Mouse (Mus musculus): ENCODE measurements around the gene Padi3. TPM values are rescaled to one million over a fixed set of nuclear protein-coding genes. Genes with fewer than 3 reads are reported as not detected.

Padi3 gene
- total RNA-seq, 1 experiment from 2014 or later: not detected

DNA sequence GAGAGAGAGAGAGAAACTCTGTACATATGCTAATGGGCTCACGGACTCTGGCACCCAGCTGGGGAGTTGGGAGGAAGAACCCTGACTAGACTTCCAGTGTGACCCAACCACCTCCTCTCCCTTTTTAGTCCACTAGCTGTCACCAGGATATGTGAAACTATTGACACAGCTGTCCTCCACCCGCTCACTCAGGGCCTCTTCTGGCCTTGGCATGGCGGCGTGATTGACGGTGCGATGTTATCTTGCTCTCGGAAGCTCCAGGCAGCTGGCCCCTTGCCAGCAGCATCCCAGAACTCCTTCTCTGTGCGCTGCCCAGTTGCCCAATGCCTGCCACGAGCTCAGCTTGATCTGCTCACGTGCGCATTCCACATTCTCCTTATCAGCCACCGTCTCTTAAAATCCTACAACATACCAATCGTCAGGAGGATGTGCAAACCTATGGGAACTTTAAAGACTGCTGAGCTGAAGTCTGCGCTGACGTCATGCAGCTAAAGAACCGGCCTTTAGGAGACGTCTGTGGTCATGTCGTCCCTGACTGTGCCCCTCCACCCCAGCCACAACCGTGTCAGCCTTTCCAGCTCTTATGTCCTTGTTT lies 30.5 kb downstream of the Padi3 start:
- peak; percentile 90 for DNase-seq

DNA sequence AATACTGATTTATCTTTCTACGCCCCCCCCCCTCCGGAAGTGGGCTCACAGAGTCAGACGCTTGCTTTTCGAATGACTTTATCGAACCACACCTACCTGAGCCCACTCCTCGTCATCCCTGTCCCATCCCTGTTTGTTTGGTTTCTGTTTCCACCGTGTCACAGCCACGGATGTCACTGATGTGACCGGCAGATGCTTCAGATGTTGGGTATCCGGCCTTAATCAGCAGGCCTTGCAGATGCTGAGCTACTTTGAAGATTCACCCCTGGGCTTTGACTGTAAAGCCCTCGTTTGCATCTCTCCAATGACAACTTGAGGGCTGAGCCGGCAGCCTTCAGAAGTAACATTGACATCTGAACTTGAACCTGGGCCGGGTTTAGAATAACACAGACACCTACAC lies 33.8 kb downstream of the Padi3 start:
- no peak for DNase-seq

DNA sequence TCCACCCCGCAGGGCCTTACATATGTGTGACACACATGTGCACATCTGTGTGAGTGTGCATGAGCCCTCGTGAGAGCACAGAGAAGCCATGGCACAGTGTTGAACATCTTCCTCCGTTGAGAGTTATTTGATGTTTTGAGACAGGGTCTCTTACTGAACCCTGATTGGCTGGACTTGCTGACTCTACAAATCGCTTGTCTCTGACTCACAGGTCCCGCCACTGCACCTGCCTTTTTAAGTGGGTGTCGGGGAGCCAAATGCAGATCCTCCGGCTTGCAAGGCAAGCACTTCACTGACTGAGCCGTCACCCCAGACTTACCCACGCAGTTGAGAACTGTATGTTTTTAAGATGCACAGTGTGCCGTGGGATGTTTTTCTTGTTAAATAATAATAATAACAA lies 34.6 kb downstream of the Padi3 start:
- no peak for DNase-seq

DNA sequence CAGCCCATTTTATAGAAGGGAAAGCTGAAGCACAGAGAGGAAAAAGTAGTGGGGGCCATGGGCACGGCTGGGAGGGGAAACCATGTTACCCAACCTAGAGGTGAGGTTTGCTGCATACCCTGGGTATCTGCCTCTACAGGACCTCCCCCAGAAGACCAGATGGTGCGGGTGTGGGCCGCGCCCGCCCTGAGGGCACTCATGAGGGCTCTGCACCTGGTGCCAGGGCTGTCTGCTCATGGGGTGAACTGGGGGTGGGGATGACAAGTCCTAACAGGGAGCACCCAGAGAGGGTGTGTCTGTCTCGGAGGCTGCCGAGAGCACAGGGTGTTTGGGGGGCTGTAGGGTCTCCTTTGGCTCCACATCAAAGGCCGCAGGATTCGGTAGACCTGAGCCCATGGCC lies 35.6 kb downstream of the Padi3 start:
- no peak for DNase-seq

DNA sequence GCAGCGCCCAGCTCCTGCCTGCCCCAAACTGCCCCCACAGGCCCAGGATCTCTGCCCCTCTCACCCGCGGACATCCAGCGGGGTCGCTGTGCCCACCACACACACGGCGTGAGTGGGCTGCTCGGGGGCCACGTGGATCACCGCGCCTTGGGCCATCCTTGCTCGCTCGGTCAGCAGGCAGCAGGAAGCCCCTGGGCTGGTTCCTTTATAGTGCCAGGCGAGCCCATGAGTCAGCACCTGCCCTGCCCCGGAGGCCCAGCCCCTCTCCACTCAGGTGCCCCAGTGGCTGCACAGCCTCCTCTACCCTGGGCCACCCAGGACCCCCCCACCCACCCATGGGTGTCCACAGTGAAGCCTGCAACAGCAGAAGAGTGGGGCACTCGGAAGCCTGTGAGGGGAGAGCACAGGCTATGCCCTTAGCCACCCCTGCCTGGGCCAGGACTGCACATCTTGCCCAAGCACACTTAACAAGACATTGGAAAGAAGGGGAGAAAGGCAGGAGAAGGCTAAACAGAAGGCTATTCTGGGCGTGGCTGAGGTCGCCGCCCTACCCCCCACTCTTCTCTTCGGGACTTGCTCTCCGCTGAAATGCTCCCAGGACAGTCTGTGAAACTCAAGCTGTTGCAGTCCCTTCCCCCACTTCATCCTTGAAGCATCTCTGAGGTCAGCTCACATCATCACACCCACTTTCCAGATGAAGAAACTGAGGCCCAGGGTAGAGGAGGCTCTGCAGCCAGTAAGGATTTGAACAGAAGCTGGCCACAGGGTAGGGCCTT lies 36.2 kb downstream of the Padi3 start, which contains the start of gene Padi4:
TSS of gene Padi4 (minus strand) at position 212 of the 776 bp plus-strand sequence.
- no peak for DNase-seq

DNA sequence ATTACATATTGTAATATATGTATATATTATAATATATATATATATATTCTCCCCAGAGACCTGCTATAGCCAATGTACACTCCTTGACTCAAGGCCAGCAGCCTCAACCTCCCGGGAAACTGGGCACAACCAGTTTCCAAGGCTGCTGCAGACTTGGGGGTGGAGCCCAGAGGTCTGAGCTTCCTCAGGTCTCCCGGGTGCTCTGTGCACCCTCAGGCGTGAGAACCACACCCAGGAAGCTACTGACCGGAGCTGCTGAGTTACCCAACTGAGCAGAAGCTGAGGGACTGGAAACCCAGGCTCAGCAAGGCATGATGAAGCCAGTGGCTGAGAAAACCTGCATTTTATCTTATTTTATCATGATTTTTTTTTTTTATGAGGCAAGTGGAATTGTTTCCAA lies 39.4 kb downstream of the Padi3 start:
- no peak for DNase-seq

DNA sequence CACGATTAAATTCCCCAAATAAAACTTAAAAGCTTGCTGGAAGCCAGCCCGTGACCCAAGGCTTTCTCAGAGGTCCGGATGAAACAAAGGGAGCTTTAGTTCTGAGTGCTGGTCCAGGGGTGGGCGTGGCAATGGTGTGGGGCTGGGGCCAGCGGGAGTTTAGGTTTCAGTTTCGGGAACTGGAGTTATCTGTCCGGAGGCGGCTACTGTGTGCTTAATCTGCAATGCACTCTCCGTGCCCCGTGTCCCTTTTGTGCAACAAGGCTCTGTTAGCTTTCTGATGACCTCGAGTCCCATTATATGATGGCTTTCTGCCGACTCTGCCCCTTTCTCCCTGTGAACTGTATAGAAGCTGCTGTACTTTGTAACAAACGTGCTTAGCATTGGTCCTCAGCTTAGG lies 40.0 kb downstream of the Padi3 start:
- peak; percentile 68 for DNase-seq

DNA sequence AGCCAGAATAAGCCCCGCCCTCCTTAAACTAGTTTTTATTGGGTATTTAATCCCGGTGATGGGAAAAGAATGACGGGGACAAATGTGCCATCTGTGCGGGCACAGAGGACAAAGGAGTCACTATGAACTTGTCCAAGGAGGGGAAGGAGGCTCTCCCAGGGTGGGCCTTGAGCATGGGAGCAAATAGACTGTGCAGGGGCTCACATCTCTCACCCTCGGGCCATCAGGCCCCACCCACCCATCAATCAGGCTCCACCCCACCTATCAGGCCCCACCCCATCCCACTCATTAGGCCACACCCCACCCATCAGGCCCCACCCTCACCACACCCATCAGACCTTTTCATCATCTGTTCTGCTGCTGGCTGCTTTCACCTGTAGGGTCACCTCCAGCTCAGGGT lies 41.5 kb downstream of the Padi3 start:
- DNase-seq: no peak

DNA sequence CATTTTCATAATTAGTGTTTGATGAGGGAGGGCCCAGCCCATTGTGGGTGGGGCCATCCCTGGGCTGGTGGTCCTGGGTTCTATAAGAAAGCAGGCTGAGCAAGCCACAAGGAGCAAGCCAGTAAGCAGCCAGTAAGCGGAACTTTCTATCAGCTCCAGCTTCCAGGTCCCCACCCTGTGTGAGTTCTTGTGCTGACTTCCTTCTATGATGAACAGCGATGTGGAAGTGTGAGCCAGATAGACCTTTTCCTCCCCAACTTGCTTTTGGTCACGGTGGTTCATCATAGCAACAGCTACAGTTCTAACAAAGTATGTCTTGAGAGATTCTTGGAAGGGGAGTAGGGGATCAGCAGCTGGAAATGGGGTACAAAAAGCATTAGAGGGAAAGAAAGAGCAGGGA lies 44.5 kb downstream of the Padi3 start:
- no peak for DNase-seq

DNA sequence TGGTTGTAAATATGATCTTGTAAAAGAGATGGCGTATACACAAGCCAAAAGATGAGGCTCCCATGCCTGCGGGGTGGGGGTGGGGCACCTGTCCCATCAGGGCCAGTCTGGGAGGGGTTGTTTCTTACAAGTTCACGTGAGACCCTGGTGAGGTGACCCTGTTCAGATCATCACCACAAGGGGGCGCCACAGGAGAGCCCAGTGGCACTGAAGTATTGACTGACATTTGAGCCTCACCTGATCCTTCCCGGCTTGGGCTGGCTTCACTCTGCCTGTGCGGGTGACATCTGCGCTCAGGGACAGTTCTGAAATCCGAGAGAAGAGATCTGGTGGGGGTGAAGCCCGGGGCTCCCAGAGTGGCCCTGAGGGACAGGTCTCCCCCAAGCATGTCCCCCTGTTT lies 47.3 kb downstream of the Padi3 start:
- peak; percentile 77 for DNase-seq

DNA sequence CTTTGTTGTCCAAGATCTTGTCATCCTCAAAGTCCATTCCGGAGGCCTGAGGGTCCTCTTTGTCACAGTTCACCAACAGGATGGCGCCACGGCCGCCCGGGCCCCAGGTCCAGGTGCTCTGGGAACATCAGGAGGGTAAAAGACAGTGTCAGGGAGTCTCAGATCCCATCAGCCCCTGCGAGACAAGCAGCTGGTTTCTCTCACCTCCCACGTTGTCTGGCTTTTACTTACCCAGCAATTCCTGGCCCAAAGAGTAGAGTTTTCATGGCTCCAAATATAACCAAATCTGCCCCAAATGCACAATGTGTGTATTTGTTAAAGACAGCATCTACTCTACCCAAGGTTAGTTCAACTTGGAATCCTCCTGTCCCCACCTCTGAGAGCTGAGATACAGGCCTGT lies 48.8 kb downstream of the Padi3 start:
- DNase-seq: no peak

DNA sequence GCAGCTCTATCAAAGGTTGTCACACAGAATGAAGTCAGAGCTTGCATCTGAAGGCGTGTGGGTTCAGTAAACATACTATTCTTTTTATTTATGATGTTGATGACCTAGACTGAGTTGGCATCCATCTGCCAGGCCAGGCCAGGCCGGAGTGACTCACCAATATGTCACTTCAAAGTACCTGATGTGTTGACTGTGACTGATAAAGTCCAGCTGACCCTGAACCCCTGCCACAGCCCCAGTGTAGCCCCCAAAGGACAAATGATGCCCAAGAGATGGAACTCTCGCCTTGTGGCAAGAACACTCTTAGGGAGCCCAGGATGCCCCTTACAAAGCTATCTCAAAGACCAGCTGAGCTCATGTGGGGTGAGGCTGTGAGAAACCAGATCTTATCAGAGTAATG lies 54.6 kb downstream of the Padi3 start:
- DNase-seq: peak; percentile 59

DNA sequence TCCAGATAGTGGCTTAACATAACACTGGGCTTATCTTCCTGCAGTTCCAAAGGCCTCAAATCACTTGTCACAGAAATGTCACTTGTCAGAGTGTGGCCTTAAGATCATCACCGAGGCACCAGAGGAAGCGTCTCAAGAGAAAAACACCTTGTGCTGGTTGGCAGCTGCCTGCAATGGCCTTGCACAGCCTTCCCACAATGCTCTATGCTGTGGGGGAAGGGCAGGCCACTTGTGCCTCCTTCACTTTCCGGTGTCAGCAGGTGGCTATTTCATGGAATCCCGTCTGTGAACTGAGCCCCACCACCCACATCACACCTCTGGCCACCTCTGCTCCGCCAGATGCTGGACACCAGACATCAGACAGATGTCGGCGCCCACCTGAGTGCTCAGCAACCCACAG lies 57.1 kb downstream of the Padi3 start:
- DNase-seq: peak; percentile 42

DNA sequence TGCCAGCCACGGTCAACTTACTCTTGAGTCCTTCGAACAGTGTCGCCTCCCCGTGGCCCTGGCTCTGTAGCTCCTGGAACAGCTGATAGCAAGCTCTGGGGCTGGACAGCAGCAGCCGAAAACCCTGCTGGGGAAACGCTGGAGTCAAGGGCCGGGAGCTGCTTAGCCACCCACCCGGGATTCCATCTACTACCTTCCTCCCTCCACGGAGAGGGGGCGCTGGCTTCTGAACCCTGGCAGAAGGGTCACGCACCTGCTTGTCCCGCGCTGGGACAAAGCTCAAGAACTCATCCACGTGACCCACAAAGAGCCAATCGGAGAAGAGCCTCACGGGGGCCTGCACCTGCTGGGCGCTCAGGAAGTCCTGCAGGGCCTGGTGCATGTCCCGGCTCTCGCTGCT lies 60.1 kb downstream of the Padi3 start:
- DNase-seq: peak; percentile 59

DNA sequence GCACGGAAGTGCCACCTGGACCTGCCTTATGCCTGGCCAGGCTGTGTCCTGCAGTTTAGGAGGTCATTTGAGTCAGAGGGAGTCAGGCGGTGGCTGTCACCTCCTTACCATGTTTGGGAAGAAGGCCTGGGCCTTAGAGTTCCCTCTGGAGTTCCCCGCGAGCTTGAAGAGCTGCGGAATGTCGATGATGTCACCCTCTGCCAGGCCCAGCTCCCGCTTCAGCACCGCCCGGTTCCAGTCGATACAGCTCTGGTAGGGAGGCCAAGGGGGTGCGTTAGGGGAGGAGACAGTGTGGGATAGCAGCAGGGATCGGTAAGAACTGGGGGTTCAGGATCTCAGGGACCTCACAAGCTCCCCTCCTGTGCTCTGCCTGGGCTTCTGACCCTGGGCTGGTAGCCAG lies 62.5 kb downstream of the Padi3 start:
- no peak for DNase-seq

DNA sequence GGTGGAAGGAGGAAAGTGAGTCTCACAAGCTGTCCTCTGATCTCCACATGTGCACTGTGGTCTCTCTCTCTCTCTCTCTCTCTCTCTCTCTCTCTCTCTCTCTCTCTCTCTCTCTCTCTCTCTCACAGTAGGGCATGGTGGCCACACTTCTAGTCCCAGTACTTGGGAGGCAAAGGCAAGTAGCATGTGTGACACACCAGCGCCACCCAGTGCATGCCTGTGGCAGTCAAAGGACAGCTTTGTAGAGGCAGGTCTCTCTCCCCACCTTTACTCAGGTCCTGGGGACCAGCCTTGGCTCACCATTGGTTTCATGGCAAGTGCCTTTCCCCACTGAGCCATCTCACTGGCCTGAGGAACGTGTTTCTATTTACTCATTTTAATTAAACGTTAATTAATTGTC lies 65.8 kb downstream of the Padi3 start:
- DNase-seq: peak; percentile 82

DNA sequence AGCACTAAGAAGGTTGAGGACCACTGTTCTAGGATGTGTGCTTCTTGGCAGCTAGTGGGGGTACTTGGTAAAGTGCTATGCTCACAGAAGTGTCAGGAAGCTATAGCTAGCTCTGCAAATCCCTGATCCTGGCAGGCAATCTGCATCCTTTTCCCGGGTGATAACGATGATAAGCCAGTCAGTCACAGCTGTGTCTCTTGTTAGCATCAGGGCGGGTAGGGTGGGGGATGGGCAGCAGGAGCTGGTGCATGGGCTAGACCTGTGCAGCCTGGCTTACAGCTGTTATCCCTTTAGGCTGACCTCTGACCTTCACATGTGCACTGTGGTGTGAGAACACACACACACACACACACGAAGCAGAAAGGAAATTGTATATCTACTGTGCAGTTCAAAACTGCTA lies 67.4 kb downstream of the Padi3 start:
- no peak for DNase-seq

DNA sequence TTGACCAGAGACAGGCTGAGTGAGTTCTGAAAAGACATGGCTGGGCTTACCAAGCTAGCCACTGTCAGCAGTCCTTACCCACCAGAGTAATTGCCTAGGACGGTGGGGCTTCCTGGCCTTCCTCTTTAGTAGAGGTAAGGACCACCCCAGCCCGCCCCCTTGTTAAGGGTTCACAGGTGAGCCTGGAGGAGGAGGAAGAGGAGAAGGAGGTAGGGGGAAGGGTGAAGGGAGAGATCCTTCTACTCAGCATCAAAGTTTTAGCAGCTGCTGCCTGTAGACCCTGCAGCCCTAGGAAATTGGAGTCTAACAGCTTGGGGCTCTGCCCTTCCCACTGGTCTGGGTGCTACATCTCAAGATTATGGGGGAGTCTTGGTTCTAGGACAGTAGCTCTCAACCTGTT lies 67.9 kb downstream of the Padi3 start, which contains the start of gene Padi6:
TSS of gene Padi6 (minus strand) at position 101 of the 400 bp plus-strand sequence.
- DNase-seq: no peak

DNA sequence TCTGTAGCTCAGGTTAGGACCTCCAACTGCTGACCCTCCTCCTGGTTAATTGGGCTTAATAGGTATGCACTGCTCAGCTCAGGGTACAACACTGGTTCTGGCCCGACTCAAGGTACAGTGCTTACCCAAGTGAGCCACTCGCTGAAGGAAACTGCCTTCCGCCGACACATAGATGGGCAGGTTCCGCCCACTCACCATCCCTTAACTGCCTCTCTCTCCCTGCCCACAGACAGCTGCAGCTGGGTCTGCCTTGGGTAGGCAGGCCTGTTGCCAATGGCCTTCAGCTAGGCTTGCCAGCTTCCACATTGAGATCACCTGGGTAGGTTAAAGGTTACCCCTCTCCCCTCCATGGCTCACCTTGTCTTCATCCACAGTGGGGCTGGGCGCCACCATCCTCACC lies 69.0 kb downstream of the Padi3 start:
- DNase-seq: no peak

DNA sequence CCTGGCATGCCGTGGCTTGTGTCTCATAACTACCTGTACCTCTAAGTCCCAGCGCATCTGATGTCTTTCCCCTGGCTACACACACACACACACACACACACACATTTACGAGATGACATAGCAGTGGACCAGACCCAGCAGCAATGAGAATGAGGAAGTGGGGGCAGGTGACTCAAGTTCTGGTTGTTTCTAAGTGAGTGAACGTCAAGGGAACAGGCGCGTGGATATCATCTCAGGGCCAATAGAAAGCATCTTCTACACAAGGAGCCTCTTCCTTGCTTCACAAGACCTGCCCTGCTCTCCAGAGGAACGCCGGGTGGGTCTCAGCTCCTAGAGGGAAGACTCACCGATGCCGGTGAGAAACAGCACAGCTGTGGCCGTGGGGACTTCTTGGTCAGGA lies 69.8 kb downstream of the Padi3 start:
- no peak for DNase-seq
